In the genomic region with DNA sequence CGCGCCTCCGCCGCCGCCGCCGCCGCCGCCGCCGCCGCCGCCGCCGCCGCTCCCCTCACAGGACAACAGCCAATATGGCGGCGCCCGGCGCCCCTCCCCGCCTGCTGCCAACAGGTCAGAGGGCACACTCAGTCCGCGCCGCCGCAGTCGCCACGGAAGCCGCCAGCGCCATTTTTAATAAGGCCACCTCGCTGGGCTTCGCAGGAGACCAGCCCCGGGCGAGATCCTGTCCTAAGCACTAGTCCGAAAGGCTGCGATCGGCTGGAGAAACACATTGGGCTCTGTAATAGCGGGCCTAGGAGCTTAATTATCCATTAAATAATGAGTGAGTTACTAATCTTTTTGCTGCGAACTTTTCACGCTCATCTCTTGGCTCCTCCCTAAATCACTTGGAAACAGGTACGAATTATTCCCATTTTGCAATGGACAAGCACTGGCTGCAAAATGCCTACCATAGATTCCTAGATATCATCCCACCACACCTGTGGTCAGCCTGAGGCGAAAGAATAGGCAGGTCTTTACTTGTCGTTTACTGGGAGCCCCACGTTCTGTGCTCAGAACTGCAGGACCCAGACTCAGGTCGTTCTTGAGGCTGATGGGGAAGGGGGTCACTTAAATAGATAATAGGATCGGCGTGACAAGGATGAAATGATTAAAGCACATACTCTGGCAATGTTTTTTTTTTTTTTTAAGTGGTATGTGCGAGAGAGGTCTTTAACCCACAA, we compare ENCODE assay signal across 8 mouse cellular contexts. TPM values are rescaled to one million over a fixed set of nuclear protein-coding genes. Genes with fewer than 3 reads are reported as not detected.
DNase-seq lines count a peak whose midpoint lies in the region; ATAC-seq and TF ChIP-seq lines count a peak whose summit lies in the region.

A gene (minus strand): TSS at position 94 of the 725 bp plus-strand sequence.

- H3K4me1 ChIP-seq in ES-Bruce4 (ENCODE audit: control insufficient read depth, insufficient read depth, low read length), result no peaks in the 10 kb centered on the region
- H3K4me1 ChIP-seq in forebrain, embryonic 14.5 days (ENCODE audit: control insufficient read depth, insufficient read depth, low read length), result peaks cover 10% of the 10 kb centered on the region
- H3K4me1 ChIP-seq in neural tube, embryonic 15.5 days, result peaks cover 40% of the 10 kb centered on the region

- WGBS in forebrain, embryonic 14.5 days, result 1% methylated on average over 43 of the region's 47 CpGs
- 2% methylated on average over 26 of the region's 47 CpGs for WGBS in neural tube, embryonic 15.5 days

- peak within 1 kb of the TSS; percentile 86 for H3K27ac ChIP-seq in ES-Bruce4 (ENCODE audit: insufficient read depth, low read length)
- H3K27ac ChIP-seq in forebrain, embryonic 14.5 days (ENCODE audit: low read depth, low read length), result peak within 1 kb of the TSS; percentile 94
- peak within 1 kb of the TSS; percentile 93 for H3K27ac ChIP-seq in neural tube, embryonic 15.5 days (replicated peaks)

- peaks cover 7% of the 10 kb centered on the region; the same call in 1 of the 2 replicates for H3K9me3 ChIP-seq in ES-Bruce4 (replicated peaks; ENCODE audit: control insufficient read depth, insufficient read depth, low read length, poor library complexity, severe bottlenecking)
- no peaks in the 10 kb centered on the region for H3K9me3 ChIP-seq in forebrain, embryonic 14.5 days (replicated peaks; ENCODE audit: control insufficient read depth, low read length)
- no peaks in the 10 kb centered on the region for H3K9me3 ChIP-seq in neural tube, embryonic 15.5 days (replicated peaks)

- peak within 1 kb of the TSS; percentile 100 for H3K4me3 ChIP-seq in ES-Bruce4 (ENCODE audit: low read depth, low read length)
- peak within 1 kb of the TSS; percentile 97 for H3K4me3 ChIP-seq in forebrain, embryonic 14.5 days (ENCODE audit: low read depth, low read length)
- H3K4me3 ChIP-seq in neural tube, embryonic 15.5 days (replicated peaks), result peak within 1 kb of the TSS; percentile 95

- peak; percentile 94 for DNase-seq in forebrain, embryonic 14.5 days (ENCODE audit: low spot score)
- peak; percentile 96 to 97 for DNase-seq in heart, postnatal 14 days
- peak; percentile 95 for DNase-seq in layer of hippocampus, adult 11-12 months (ENCODE audit: low spot score)
- DNase-seq in lung, adult 18-20 months, result peak; percentile 94 to 95
- DNase-seq in testis, postnatal 14 days (ENCODE audit: low spot score), result peak; percentile 95

- peak within 1 kb of the TSS; percentile 100 for H3K9ac ChIP-seq in ES-Bruce4 (ENCODE audit: low read depth, poor library complexity, severe bottlenecking)
- H3K9ac ChIP-seq in forebrain, embryonic 14.5 days (ENCODE audit: low read length), result peak within 1 kb of the TSS; percentile 97
- peak within 1 kb of the TSS; percentile 94 for H3K9ac ChIP-seq in neural tube, embryonic 15.5 days (replicated peaks)

- no peak for TF ChIP-seq CTCF in ES-Bruce4 (IDR thresholded peaks at IDR 0.05; ENCODE audit: low read depth, low read length)

- no peak for TF ChIP-seq POLR2A in ES-Bruce4 (IDR thresholded peaks at IDR 0.05; ENCODE audit: insufficient read depth, low read length)

- ATAC-seq in cerebellum, adult (ENCODE audit: insufficient number of reproducible peaks, low FRiP score, low TSS enrichment), result peak; percentile 94
- ATAC-seq in forebrain, embryonic 14.5 days, result peak; percentile 93
- ATAC-seq in neural tube, embryonic 15.5 days (ENCODE audit: low FRiP score), result peak; percentile 92

- intact Hi-C loops in heart, postnatal 14 days (cut with DNase I), result no loop called here

- H3K27me3 ChIP-seq in ES-Bruce4 (ENCODE audit: control insufficient read depth, insufficient read depth, low read length, poor library complexity, severe bottlenecking), result no peaks in the 10 kb centered on the region
- H3K27me3 ChIP-seq in forebrain, embryonic 14.5 days (replicated peaks; ENCODE audit: control insufficient read depth, insufficient read depth, low read length), result no peaks in the 10 kb centered on the region
- H3K27me3 ChIP-seq in neural tube, embryonic 15.5 days (replicated peaks), result no peaks in the 10 kb centered on the region

- H3K4me2 ChIP-seq in forebrain, embryonic 14.5 days (ENCODE audit: low read length), result peak within 1 kb of the TSS; percentile 98
- peak within 1 kb of the TSS; percentile 96 for H3K4me2 ChIP-seq in neural tube, embryonic 15.5 days

- peaks cover 6% of the 10 kb centered on the region; the same call in 1 of the 2 replicates for H3K36me3 ChIP-seq in ES-Bruce4 (ENCODE audit: control insufficient read depth, insufficient read depth, low read length, poor library complexity, severe bottlenecking)
- peaks cover 15% of the 10 kb centered on the region for H3K36me3 ChIP-seq in forebrain, embryonic 14.5 days (ENCODE audit: control insufficient read depth, insufficient read depth, low read length)
- H3K36me3 ChIP-seq in neural tube, embryonic 15.5 days, result 0 out of 2 replicates have a peak, but pooled peaks cover 3% of the 10 kb centered on the region

- TF ChIP-seq EP300 in ES-Bruce4 (IDR thresholded peaks at IDR 0.05; ENCODE audit: insufficient read depth, low read depth, low read length), result no peak

RNA-seq across cellular contexts. Expression of the gene that starts here (rescaled TPM):
- 41.8 and 47.7 TPM in 2 replicates for polyA plus RNA-seq in ES-Bruce4 (2011; ENCODE audit: insufficient read depth, insufficient read length, low read depth, missing spikeins)
- polyA plus RNA-seq in forebrain, embryonic 14.5 days (2014; fragmentation: Nextera tagmentation; extraction: Ambion mirVana), result 34.3 and 42.5 TPM in 2 replicates
- 10 to 100 TPM; 24.8 to 26.9 TPM for total RNA-seq in heart, postnatal 14 days (2021)
- polyA plus RNA-seq in neural tube, embryonic 15.5 days (2015; fragmentation: Nextera tagmentation; extraction: Ambion mirVana), result 43.0 and 46.4 TPM in 2 replicates

Comparison
In these comparisons a context has a peak if more than half of its experiments do, and no peak if none do; other contexts are left out.
1. Peak in every context shown above with its lines: DNase-seq, ATAC-seq, H3K4me3 ChIP-seq and H3K27ac ChIP-seq.